Mouse (Mus musculus) ovary, postnatal 14 days (tissue): ENCODE results near the gene Scarf1.

ENCODE experiments used
- DNase-seq: peaks from one replicate; pipeline ENCODE4 v3.0.0; 2022; ENCODE audit warnings: low spot score

The Scarf1 gene

DNA sequence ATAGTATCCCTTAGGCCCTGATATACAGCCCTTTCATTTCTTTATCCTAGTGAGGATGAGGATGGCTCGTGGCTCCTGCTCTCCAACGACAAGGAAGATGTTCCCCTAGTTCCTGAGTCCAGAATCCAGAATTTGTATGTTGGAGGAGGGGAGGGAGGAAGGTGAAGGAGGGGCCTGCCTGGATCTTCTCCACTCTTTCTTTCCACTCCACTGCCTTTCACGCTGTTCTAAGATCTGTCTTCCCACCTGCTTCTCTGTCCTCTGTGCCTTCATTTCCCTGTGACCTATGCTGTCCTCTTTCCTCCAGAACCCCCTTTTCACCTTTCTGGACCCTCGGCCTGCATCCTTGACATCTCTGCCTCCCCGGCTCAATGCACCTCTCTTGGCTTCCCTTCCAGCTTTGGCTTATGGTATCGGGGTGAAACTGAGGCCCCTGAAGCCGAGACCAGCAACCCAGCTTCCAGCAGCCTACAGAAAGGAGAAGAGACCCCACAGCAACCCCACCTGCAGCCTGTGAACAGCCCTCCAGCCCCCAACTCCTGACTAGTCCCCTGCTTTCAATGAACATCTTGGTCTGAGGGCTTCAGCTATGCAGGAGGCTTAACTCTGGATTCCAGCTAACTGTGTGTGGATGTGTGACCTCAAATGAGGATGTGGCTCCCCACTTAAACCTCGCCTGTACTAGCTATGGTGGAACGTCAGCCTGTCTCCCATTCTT is 880 bp upstream of the Scarf1 start:
- no peak for DNase-seq

- no peak for DNase-seq
Measured at GRCm38 (mm10) chr11:75515186-75515585, 1.8 kb downstream of the Scarf1 start.

GRCm38 (mm10) chr11:75519834-75520633 is 6.7 kb downstream of the Scarf1 start:
- DNase-seq: no peak

DNA sequence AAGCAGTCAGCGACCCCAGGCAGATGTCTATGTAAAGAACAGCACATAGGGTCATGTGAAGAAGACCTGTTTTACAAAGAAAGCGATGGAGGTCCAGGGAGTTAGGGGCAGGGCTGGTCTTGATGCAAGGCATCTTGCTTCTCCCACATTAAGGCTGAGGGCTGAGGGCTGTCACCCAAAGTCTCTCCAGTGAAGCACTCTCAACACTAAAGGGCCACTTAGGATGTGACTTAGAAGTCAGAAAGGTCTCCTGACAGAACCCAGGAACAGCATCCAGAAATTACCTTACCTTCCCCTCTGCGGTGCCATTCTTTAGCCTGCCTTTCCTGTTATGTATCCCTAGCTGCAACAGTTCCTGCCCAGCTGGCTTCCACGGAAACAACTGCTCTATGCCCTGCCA is 8.3 kb downstream of the Scarf1 start:
- DNase-seq: no peak

GRCm38 (mm10) chr11:75522793-75523192 is 9.5 kb downstream of the Scarf1 start:
- no peak for DNase-seq

DNA sequence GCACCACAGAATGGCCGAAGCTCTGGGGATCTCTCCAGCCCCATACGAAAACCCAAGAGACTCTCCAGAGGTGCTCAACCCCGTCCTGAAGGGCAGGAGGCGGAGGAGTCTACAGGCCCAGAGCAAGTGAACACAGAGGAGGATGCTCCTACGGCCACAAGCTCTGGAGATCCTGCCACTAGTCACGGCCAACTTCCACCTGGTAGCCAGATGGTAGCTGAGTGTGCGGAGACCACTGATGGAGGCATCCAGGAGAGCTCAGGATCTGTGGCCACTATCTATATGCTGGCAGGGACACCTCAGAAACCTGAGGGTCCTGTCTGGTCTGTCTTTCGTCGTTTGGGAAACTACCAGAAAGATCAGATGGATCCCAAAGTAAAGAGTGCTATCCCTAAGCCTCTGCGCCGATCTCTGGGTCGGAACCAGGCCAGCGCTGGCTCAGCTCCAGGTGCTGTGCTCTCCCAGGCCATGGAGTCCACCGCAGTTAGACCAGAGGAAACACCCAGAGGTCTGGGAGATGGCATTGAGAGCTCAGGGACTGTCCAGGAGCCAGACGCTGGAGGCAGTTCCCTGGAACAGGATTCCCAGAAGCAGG is 12.3 kb downstream of the Scarf1 start:
- DNase-seq: no peak

- no peak for DNase-seq
Measured at GRCm38 (mm10) chr11:75526943-75527342, 13.6 kb downstream of the Scarf1 start.

- DNase-seq: no peak
Measured at GRCm38 (mm10) chr11:75529771-75530170, 16.4 kb downstream of the Scarf1 start.

- DNase-seq: peak; percentile 99
Measured at GRCm38 (mm10) chr11:75530325-75530724, 17.0 kb downstream of the Scarf1 start.

DNA sequence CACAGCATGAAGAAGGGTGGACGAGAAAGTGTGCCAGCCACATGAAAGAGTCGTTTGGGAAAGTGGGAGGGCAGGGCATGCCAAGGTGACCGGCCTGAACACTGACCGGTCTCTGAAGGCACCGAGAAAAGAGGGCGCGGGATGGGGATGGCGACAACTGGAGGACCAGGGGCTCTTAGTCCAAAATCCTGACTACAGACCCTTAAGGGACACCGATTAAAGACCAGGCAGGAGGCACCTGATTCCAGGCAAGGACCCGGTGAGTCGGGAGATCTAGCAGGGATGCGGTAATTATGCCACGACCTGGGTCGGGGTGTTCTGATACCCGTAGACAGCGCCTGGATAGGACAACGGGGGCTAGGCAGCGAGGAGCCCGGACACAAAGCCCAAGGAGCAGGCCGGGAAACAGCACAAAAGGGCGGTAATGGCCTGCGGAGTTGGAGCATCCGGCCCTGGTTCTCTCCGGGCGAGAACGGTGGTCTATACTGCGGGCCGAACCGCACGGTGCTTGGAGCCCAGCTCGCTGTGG is 17.6 kb downstream of the Scarf1 start:
- DNase-seq: no peak

GRCm38 (mm10) chr11:75531469-75532242 is 18.3 kb downstream of the Scarf1 start, which contains the start of gene Slc43a2:
TSS of gene Slc43a2 (plus strand) at chr11:75531694.
- DNase-seq: peak; percentile 83

- no peak for DNase-seq
Measured at GRCm38 (mm10) chr11:75532340-75533277, 19.3 kb downstream of the Scarf1 start.

GRCm38 (mm10) chr11:75533314-75534015 is 20.1 kb downstream of the Scarf1 start:
- no peak for DNase-seq

DNA sequence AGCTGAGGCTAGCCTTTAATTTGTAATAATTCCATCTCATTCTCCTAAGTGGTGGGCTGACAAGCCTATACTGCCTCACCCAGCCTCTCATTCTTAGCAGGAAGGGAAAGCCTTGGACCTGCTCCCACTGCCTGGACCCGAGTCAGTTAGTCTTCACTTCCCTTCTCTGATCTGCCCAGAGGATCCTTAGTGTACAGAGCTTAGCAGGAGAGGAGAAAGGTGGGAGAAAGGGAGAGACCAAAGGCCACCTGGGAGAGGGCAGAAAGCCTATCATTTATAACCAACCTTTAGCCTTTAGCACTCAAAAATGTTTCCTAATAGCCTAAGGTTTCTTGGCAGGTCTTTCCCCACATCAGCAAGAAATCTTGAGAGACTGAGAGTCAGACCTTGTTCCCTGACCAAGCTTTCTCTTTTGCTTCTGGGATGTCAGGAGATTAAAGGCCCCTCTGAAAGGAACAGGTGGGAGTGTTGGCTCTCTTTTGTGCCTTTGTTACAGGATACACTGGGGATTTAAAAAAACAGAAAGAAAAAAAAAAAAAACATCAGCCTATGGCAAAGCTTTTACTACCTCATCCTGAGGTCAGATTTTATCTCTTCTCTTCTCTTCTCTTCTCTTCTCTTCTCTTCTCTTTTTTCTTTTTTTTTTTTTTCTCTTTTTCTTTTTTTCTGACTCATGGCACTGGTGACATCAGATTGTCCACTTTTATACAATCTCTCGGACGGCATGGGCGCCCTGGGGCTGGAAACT is 21.1 kb downstream of the Scarf1 start:
- no peak for DNase-seq

DNA sequence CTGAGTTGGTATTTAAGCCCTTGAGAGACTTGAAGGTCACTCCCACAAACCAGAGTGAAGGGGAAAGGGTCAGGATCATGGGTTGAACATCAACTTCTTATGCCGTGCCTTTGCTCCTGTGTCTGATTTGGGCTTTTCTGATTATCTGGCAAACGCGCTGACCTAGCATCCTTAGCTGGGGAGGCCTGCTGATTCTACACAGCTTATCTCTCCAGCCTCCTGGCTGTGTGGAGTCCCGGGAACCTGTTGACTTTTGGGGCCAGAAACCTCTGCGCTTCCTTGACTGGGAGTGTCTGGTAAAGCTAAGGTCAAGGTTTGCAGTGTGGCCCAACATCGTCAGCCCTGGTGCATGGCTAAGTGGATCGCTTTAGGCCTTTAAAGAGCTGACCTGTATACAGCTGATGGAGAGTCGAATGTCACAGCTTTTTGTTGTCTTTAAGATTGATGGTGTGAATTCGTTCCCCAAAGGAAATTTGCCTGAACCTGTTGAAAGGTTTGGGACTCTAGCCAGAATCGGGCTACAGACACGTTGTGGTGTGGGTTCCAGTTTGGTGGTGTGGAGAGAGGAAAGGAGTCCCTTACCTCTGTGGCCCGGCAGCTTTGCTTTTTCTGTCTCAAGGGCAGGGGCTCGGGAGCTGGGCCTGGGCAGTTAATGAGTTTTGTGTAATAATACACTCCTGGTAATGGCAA is 21.9 kb downstream of the Scarf1 start:
- no peak for DNase-seq

- DNase-seq: no peak
Measured at GRCm38 (mm10) chr11:75536255-75537024, 23.1 kb downstream of the Scarf1 start.

DNA sequence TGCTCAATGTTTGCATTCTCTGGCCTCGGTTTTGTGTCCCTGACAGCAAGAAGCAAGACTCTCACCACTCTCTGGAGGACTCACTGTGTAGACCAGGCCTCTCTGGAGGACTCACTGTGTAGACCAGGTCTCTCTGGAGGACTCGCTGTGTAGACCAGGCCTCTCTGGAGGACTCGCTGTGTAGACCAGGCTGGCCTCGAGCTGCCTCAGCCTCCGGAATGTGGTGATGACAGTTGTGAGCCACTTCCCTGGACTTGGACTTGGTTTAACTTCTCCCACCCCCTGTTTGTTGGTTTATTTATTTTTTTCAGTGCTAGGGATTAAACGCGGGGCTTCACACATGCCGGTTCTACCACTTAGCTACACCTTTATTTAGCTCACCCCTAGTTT is 23.7 kb downstream of the Scarf1 start:
- DNase-seq: no peak
